In genomic region chr2:82828222-82828621, GRCm38 (mm10) we compare ENCODE assay signal across 25 mouse cellular contexts.
DNase-seq lines count a peak whose midpoint lies in the region; ATAC-seq lines count a peak whose summit lies in the region.
"Had no signal": no experiment of that assay in that cellular context is flagged by ENCODE, and none has a peak within 500 bp of the region (broad histone marks: within the 10 kb centered on the region; RNA-seq: fewer than 3 reads in every experiment).

No protein-coding gene starts in this region.

- H3K9ac ChIP-seq in forebrain, embryonic 16.5 days (replicated peaks; ENCODE audit: low read depth, low read length) = no peak overlapping the region
- H3K9ac ChIP-seq in forebrain, embryonic 12.5 days = no peak overlapping the region
- no peak overlapping the region for H3K9ac ChIP-seq in hindbrain, embryonic 16.5 days (ENCODE audit: low read depth, low read length)
- no peak overlapping the region for H3K9ac ChIP-seq in midbrain, embryonic 15.5 days
- H3K9ac ChIP-seq: forebrain, postnatal 0 days; limb, embryonic 12.5 days; liver, embryonic 15.5 days; lung, embryonic 14.5 days; neural tube, embryonic 12.5 days had no signal

- no peaks in the 10 kb centered on the region for H3K9me3 ChIP-seq in forebrain, embryonic 16.5 days (ENCODE audit: control insufficient read depth, low read length)
- no peaks in the 10 kb centered on the region for H3K9me3 ChIP-seq in forebrain, embryonic 12.5 days
- no peaks in the 10 kb centered on the region for H3K9me3 ChIP-seq in hindbrain, embryonic 16.5 days (ENCODE audit: control insufficient read depth, low read length)
- H3K9me3 ChIP-seq in hindbrain, embryonic 10.5 days = no peaks in the 10 kb centered on the region
- H3K9me3 ChIP-seq in midbrain, embryonic 15.5 days = no peaks in the 10 kb centered on the region
- H3K9me3 ChIP-seq: limb, embryonic 12.5 days; liver, embryonic 15.5 days; neural tube, embryonic 12.5 days had no signal

- H3K4me2 ChIP-seq in forebrain, embryonic 16.5 days (ENCODE audit: low read length) = no peak overlapping the region
- no peak overlapping the region for H3K4me2 ChIP-seq in forebrain, embryonic 12.5 days
- no peak overlapping the region for H3K4me2 ChIP-seq in hindbrain, embryonic 16.5 days (ENCODE audit: low read length)
- no peak overlapping the region for H3K4me2 ChIP-seq in midbrain, embryonic 15.5 days
- H3K4me2 ChIP-seq: heart, embryonic 11.5 days; limb, embryonic 12.5 days; liver, embryonic 15.5 days; lung, embryonic 14.5 days; neural tube, embryonic 12.5 days had no signal

- no peaks in the 10 kb centered on the region for H3K36me3 ChIP-seq in forebrain, embryonic 16.5 days (ENCODE audit: control insufficient read depth, insufficient read depth)
- no peaks in the 10 kb centered on the region for H3K36me3 ChIP-seq in forebrain, embryonic 12.5 days (replicated peaks)
- H3K36me3 ChIP-seq in hindbrain, embryonic 16.5 days (ENCODE audit: control insufficient read depth, insufficient read depth, low read length) = no peaks in the 10 kb centered on the region
- H3K36me3 ChIP-seq in hindbrain, embryonic 10.5 days = no peaks in the 10 kb centered on the region
- no peaks in the 10 kb centered on the region for H3K36me3 ChIP-seq in midbrain, embryonic 15.5 days (replicated peaks)
- H3K36me3 ChIP-seq: limb, embryonic 12.5 days; liver, embryonic 15.5 days; neural tube, embryonic 12.5 days had no signal

- ATAC-seq in forebrain, embryonic 16.5 days = peak; percentile 65
- ATAC-seq in forebrain, embryonic 12.5 days (ENCODE audit: low FRiP score) = no peak
- ATAC-seq in hindbrain, embryonic 16.5 days = peak; percentile 64; the same call in 1 of the 2 replicates
- 0 out of 2 replicates have a peak, but pooled peaks have one; percentile 65 for ATAC-seq in midbrain, embryonic 15.5 days (replicated peaks)
- ATAC-seq: CD4-positive, CD25-positive, alpha-beta regulatory T cell, adult 4 months; forebrain, postnatal 0 days; inflammation-experienced regulatory T-cells, adult 6 months had no signal

- H3K4me3 ChIP-seq in forebrain, embryonic 16.5 days (replicated peaks; ENCODE audit: low read length) = no peak overlapping the region
- H3K4me3 ChIP-seq in forebrain, embryonic 12.5 days (replicated peaks) = no peak overlapping the region
- no peak overlapping the region for H3K4me3 ChIP-seq in hindbrain, embryonic 16.5 days (ENCODE audit: low read length)
- no peak overlapping the region for H3K4me3 ChIP-seq in hindbrain, embryonic 10.5 days
- H3K4me3 ChIP-seq in midbrain, embryonic 15.5 days = no peak overlapping the region
- H3K4me3 ChIP-seq: erythroblast, embryonic 14.5 days; limb, embryonic 12.5 days; liver, embryonic 15.5 days; myocyte; neural tube, embryonic 12.5 days had no signal

- 30% methylated on average over 1 of the region's 1 CpGs for WGBS in forebrain, embryonic 16.5 days
- WGBS in forebrain, embryonic 12.5 days = 77% methylated on average over 1 of the region's 1 CpGs
- WGBS in hindbrain, embryonic 16.5 days = 40% methylated on average over 1 of the region's 1 CpGs
- WGBS in hindbrain, embryonic 10.5 days = 79% methylated on average over 1 of the region's 1 CpGs
- 68% methylated on average over 1 of the region's 1 CpGs for WGBS in midbrain, embryonic 15.5 days

- no peaks in the 10 kb centered on the region for H3K27me3 ChIP-seq in forebrain, embryonic 16.5 days (replicated peaks; ENCODE audit: control insufficient read depth, insufficient read depth, low read length)
- H3K27me3 ChIP-seq in forebrain, embryonic 12.5 days = no peaks in the 10 kb centered on the region
- no peaks in the 10 kb centered on the region for H3K27me3 ChIP-seq in hindbrain, embryonic 16.5 days (replicated peaks; ENCODE audit: control insufficient read depth, insufficient read depth, low read length)
- H3K27me3 ChIP-seq in hindbrain, embryonic 10.5 days (ENCODE audit: insufficient read depth, poor library complexity, severe bottlenecking) = no peaks in the 10 kb centered on the region
- no peaks in the 10 kb centered on the region for H3K27me3 ChIP-seq in midbrain, embryonic 15.5 days (replicated peaks)
- H3K27me3 ChIP-seq: limb, embryonic 12.5 days; liver, embryonic 15.5 days; neural tube, embryonic 12.5 days had no signal

- no peak overlapping the region for H3K27ac ChIP-seq in forebrain, embryonic 16.5 days (ENCODE audit: low read length)
- no peak overlapping the region for H3K27ac ChIP-seq in forebrain, embryonic 12.5 days
- H3K27ac ChIP-seq in hindbrain, embryonic 16.5 days (ENCODE audit: low read depth, low read length) = no peak overlapping the region
- no peak overlapping the region for H3K27ac ChIP-seq in hindbrain, embryonic 10.5 days
- no peak overlapping the region for H3K27ac ChIP-seq in midbrain, embryonic 15.5 days
- H3K27ac ChIP-seq: limb, embryonic 12.5 days; liver, embryonic 15.5 days; neural tube, embryonic 12.5 days had no signal

- 0 out of 2 replicates have a peak, but pooled peaks cover 2% of the 10 kb centered on the region for H3K4me1 ChIP-seq in forebrain, embryonic 16.5 days (replicated peaks; ENCODE audit: control insufficient read depth, insufficient read depth, low read length)
- no peaks in the 10 kb centered on the region for H3K4me1 ChIP-seq in forebrain, embryonic 12.5 days
- no peaks in the 10 kb centered on the region for H3K4me1 ChIP-seq in hindbrain, embryonic 16.5 days (ENCODE audit: control insufficient read depth, insufficient read depth, low read depth, low read length)
- H3K4me1 ChIP-seq in hindbrain, embryonic 10.5 days (replicated peaks) = no peaks in the 10 kb centered on the region
- H3K4me1 ChIP-seq in midbrain, embryonic 15.5 days = no peaks in the 10 kb centered on the region
- H3K4me1 ChIP-seq: limb, embryonic 12.5 days; liver, embryonic 15.5 days; neural tube, embryonic 12.5 days had no signal

- no peak for DNase-seq in hindbrain, embryonic 10.5 days (ENCODE audit: low spot score)
- peak; percentile 4 for DNase-seq in brain, adult 2 months (ENCODE audit: low read depth, low spot score)
- no peak for DNase-seq in cerebellum, postnatal 4 days (ENCODE audit: low spot score in 2 of 2)
- DNase-seq: adrenal gland, postnatal 14 days; cerebellum, adult 18-20 months; forebrain, postnatal 0 days; heart, postnatal 4 days; kidney, adult 11 months; kidney, postnatal 25 days; lung, embryonic 14.5 days; lung, postnatal 14 days; thymus, adult 2 months; thymus, postnatal 36 days had no signal
